Mouse (Mus musculus): Measurements from ENCODE around the gene Tmem213.

GRCm38 (mm10) chr6:38094701-38095100 lies 14.4 kb upstream of the Tmem213 start:
- TF ChIP-seq CTCF (IDR thresholded peaks at IDR 0.05; ENCODE audit: extremely low read depth, insufficient read depth, low read length) = no peak
- TF ChIP-seq POLR2A (IDR thresholded peaks at IDR 0.05; ENCODE audit: extremely low read depth, insufficient read depth, low read length) = no peak
